Mouse (Mus musculus) WW6 (cell line): ENCODE data around the gene Gm29866.
"Not testable (repeated sequence)": the region's sequence is repeated elsewhere in the genome, so short reads cannot be mapped to it uniquely, and the experiment has no call there.

Experiments
- DNase-seq: peaks from one replicate; pipeline ENCODE4 v3.0.0-alpha.2; 2013; ENCODE audit warnings: low read depth, low spot score

Gm29866 gene

DNA sequence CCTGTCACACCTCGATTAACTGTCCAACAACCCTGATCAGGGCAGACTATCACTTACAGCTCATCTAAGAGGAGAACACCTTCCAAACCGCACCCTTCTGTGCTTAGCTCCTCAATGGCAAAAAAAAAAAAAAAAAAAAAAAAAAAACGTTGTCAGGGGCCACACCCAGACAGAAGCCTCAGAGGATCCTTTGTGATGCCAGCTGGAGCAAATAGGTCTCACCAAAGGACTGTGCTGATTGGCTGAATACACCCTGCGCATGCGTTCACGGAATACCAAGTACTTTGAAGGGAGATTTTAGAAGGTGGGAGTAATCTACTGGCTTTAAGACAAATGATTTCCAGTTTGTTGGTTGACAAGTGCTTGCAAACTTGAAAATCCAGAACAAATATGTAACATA is at the start of gene Gm29866:
Gene Gm29866, minus strand, starts transcription at position 101 of the 400 bp plus-strand sequence.
- DNase-seq, result not testable (repeated sequence)
